Mouse (Mus musculus) lung, adult 2 months (tissue): Measurements from ENCODE around the gene Sfxn5. TPM values are rescaled to one million over a fixed set of nuclear protein-coding genes. Genes with fewer than 3 reads are reported as not detected.

Experiments
- DNase-seq: peaks from one replicate; pipeline ENCODE4 v3.0.0; 2022
- H3K4me1 ChIP-seq: fragments of 200-500 bp; 2 replicates; pipeline ENCODE4 v1.6.1; 2011; ENCODE audit warnings: low read length; ENCODE audit not compliant: control insufficient read depth, insufficient read depth
- H3K4me3 ChIP-seq: fragments of 200-500 bp; replicated peaks from 2 replicates; pipeline ENCODE3; 2011; ENCODE audit warnings: low read depth, mild to moderate bottlenecking, control low read depth, low read length; ENCODE audit errors: extremely low read depth
- CTCF ChIP-seq: fragments of 200-500 bp; IDR thresholded peaks from 2 replicates; pipeline ENCODE4 v1.5.1; 2011; ENCODE audit warnings: mild to moderate bottlenecking, low read length, control low read depth; ENCODE audit not compliant: insufficient read depth
- POLR2A ChIP-seq: fragments of 200-500 bp; IDR thresholded peaks from 2 replicates; pipeline ENCODE4 v1.6.1; 2011; ENCODE audit warnings: low read depth, mild to moderate bottlenecking, control low read depth, low read length, borderline replicate concordance; ENCODE audit errors: extremely low read depth
- WGBS: fragments of 180-500 bp; shearing (Covaris S2); methylation state at CpG from one replicate; pipeline ENCODE4 v1.1.7; 2018; 5-methylcytosine and 5-hydroxymethylcytosine counted together
- polyA plus RNA-seq: library from polyadenylated mRNA; depleted of rRNA; stranded (reverse); fragments of >200 nt; gene quantifications from 2 replicates; pipeline ENCODE4 v1.2.3, GENCODE M21; 2012

Gene Sfxn5
- polyA plus RNA-seq, 1 experiment = 8.0 TPM

GRCm38 (mm10) chr6:85189911-85190591 lies 143.2 kb downstream of the Sfxn5 start:
- no peak for DNase-seq
- H3K4me1 ChIP-seq = peaks cover 3% of the 10 kb centered on the region; the same call in 1 of the 2 replicates
- TF ChIP-seq POLR2A (no peak), CTCF (no peak)
- H3K4me3 ChIP-seq = no peak overlapping the region
- 2% methylated on average over 52 of the region's 52 CpGs for WGBS

- Histone ChIP-seq H3K4me1 (peaks cover 3% of the 10 kb centered on the region; the same call in 1 of the 2 replicates), H3K4me3 (no peak overlapping the region)
- DNase-seq = no peak
- TF ChIP-seq CTCF = no peak
- TF ChIP-seq POLR2A = no peak
- 13% methylated on average over 14 of the region's 14 CpGs for WGBS
Measured at GRCm38 (mm10) chr6:85189361-85189760, 143.9 kb downstream of the Sfxn5 start.

GRCm38 (mm10) chr6:85188256-85189110 lies 144.7 kb downstream of the Sfxn5 start:
- H3K4me3 ChIP-seq = no peak overlapping the region
- TF ChIP-seq POLR2A (no peak), CTCF (no peak)
- peaks cover 3% of the 10 kb centered on the region; the same call in 1 of the 2 replicates for H3K4me1 ChIP-seq
- 4% methylated on average over 39 of the region's 39 CpGs for WGBS
- DNase-seq = no peak

GRCm38 (mm10) chr6:85187340-85188211 lies 145.6 kb downstream of the Sfxn5 start, which contains the start of gene Emx1:
Gene Emx1 (plus strand): TSS chr6:85187438.
- peaks cover 3% of the 10 kb centered on the region; the same call in 1 of the 2 replicates for H3K4me1 ChIP-seq
- TF ChIP-seq CTCF (no peak), POLR2A (no peak)
- DNase-seq = peak; percentile 31
- 1% methylated on average over 78 of the region's 81 CpGs for WGBS
- no peak within 1 kb of the TSS for H3K4me3 ChIP-seq

- WGBS = 4% methylated on average over 15 of the region's 15 CpGs
- no peak for TF ChIP-seq POLR2A
- TF ChIP-seq CTCF = no peak
- Histone ChIP-seq H3K4me3 (no peak overlapping the region), H3K4me1 (peaks cover 3% of the 10 kb centered on the region; the same call in 1 of the 2 replicates)
- DNase-seq = no peak
Measured at GRCm38 (mm10) chr6:85186744-85187059, 146.5 kb downstream of the Sfxn5 start.

- Histone ChIP-seq H3K4me3 (no peak overlapping the region), H3K4me1 (peaks cover 3% of the 10 kb centered on the region; the same call in 1 of the 2 replicates)
- TF ChIP-seq CTCF (no peak), POLR2A (no peak)
- 6% methylated on average over 33 of the region's 33 CpGs for WGBS
- peak; percentile 20 for DNase-seq
Measured at GRCm38 (mm10) chr6:85186033-85186743, 147.0 kb downstream of the Sfxn5 start.

GRCm38 (mm10) chr6:85183951-85184350 lies 149.3 kb downstream of the Sfxn5 start:
- no peak overlapping the region for H3K4me3 ChIP-seq
- 43% methylated on average over 3 of the region's 3 CpGs for WGBS
- no peaks in the 10 kb centered on the region for H3K4me1 ChIP-seq
- TF ChIP-seq POLR2A (no peak), CTCF (no peak)
- no peak for DNase-seq

- DNase-seq = no peak
- Histone ChIP-seq H3K4me1 (no peaks in the 10 kb centered on the region), H3K4me3 (no peak overlapping the region)
- WGBS = 49% methylated on average over 2 of the region's 2 CpGs
- no peak for TF ChIP-seq POLR2A
- TF ChIP-seq CTCF = no peak
Measured at GRCm38 (mm10) chr6:85180036-85180435, 153.2 kb downstream of the Sfxn5 start.

GRCm38 (mm10) chr6:85179569-85179968 lies 153.7 kb downstream of the Sfxn5 start:
- Histone ChIP-seq H3K4me3 (no peak overlapping the region), H3K4me1 (no peaks in the 10 kb centered on the region)
- no peak for TF ChIP-seq POLR2A
- no peak for TF ChIP-seq CTCF
- no peak for DNase-seq
- WGBS = 68% methylated on average over 3 of the region's 3 CpGs
